Mouse (Mus musculus): ENCODE data around the gene Pld4.

- TF ChIP-seq CTCF (IDR thresholded peaks at IDR 0.05; ENCODE audit: low read depth) (no peak), EP300 (IDR thresholded peaks at IDR 0.05; ENCODE audit: low read depth) (no peak)
These were observed 14.0 kb downstream of the Pld4 start for GRCm38 (mm10) chr12:112774481-112774880.
